Mouse (Mus musculus): ENCODE results near the gene Rassf5.

DNA sequence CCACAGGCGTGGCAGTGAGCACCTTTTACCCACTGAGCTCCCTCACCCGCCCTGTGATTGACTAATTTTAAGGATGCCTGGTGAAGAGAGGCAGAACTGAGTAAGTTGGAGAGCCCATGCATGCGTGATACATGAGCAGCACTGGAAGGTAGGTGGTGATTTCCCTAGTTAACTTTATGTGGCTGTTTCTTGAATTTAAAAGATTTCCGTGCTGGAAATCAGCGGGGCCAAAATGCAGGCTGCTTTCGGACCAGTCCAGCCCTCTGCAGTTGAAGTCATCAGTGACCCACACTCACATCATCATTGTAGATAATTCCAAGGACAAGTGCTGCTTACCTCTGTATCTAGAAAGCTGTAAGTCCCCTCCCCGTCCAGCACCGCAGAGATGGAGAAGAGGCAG, 69.2 kb downstream of the Rassf5 start:
- TF ChIP-seq CTCF (IDR thresholded peaks at IDR 0.05; ENCODE audit: low read depth) (no peak), EP300 (optimal IDR thresholded peaks at IDR 0.05) (no peak)
